Comparison of ENCODE assay signal across 14 mouse cellular contexts in genomic region chr7:143178831-143179230, GRCm38 (mm10).
A peak's percentile ranks its signal among the peaks of the same experiment; 100 is the strongest.
DNase-seq lines count a peak whose midpoint lies in the region; ATAC-seq lines count a peak whose summit lies in the region.
"Had no signal": no experiment of that assay in that cellular context is flagged by ENCODE, and none has a peak within 500 bp of the region (broad histone marks: within the 10 kb centered on the region; RNA-seq: fewer than 3 reads in every experiment).

No protein-coding gene starts in this region.

- H3K9me3 ChIP-seq in heart, embryonic 11.5 days (replicated peaks; ENCODE audit: control insufficient read depth, low read length), result no peaks in the 10 kb centered on the region
- no peaks in the 10 kb centered on the region for H3K9me3 ChIP-seq in midbrain, embryonic 14.5 days (ENCODE audit: control insufficient read depth, low read length)
- H3K9me3 ChIP-seq in midbrain, embryonic 13.5 days, result no peaks in the 10 kb centered on the region
- no peaks in the 10 kb centered on the region for H3K9me3 ChIP-seq in heart, embryonic 16.5 days (replicated peaks; ENCODE audit: control insufficient read depth, low read length)
- H3K9me3 ChIP-seq: embryonic facial prominence, embryonic 15.5 days; G1E; heart, embryonic 13.5 days had no signal

- DNase-seq in heart, adult 11 months, result peak; percentile 92
- peak; percentile 19 for DNase-seq in midbrain, embryonic 14.5 days
- peak; percentile 34 to 40 for DNase-seq in lung, postnatal 4 days
- no peak for DNase-seq in frontal cortex, adult 2 months (ENCODE audit: extremely low spot score in 1 of 2, low spot score in 1 of 2)
- DNase-seq in spleen, postnatal 36 days (ENCODE audit: low spot score in 2 of 2), result no peak
- DNase-seq: cerebellum, adult 9-10 months; left cerebral cortex, postnatal 4 days; thymus, adult 2 months had no signal

- H3K27ac ChIP-seq in heart, embryonic 11.5 days (ENCODE audit: low read depth, low read length), result no peak overlapping the region
- no peak overlapping the region for H3K27ac ChIP-seq in midbrain, embryonic 14.5 days (replicated peaks; ENCODE audit: low read depth, low read length)
- H3K27ac ChIP-seq in midbrain, embryonic 13.5 days, result no peak overlapping the region; the same call in 1 of the 2 replicates
- H3K27ac ChIP-seq in heart, embryonic 16.5 days (ENCODE audit: low read length), result 0 out of 2 replicates have a peak overlapping the region, but pooled peaks have one; percentile 12
- H3K27ac ChIP-seq: embryonic facial prominence, embryonic 15.5 days; heart, embryonic 13.5 days had no signal

- no peak for ATAC-seq in heart, embryonic 11.5 days (replicated peaks; ENCODE audit: insufficient number of reproducible peaks, low FRiP score, low TSS enrichment)
- ATAC-seq in midbrain, embryonic 14.5 days (ENCODE audit: low FRiP score, low TSS enrichment), result no peak
- ATAC-seq in midbrain, embryonic 13.5 days, result no peak
- no peak for ATAC-seq in heart, embryonic 16.5 days (replicated peaks; ENCODE audit: extremely low read depth, insufficient read depth, low FRiP score)

- H3K4me2 ChIP-seq in heart, embryonic 11.5 days, result no peak overlapping the region
- H3K4me2 ChIP-seq in midbrain, embryonic 14.5 days (ENCODE audit: low read length), result no peak overlapping the region
- no peak overlapping the region for H3K4me2 ChIP-seq in midbrain, embryonic 13.5 days (replicated peaks)
- no peak overlapping the region for H3K4me2 ChIP-seq in heart, embryonic 16.5 days (ENCODE audit: low read depth, low read length)
- H3K4me2 ChIP-seq: embryonic facial prominence, embryonic 15.5 days; heart, embryonic 13.5 days had no signal

- H3K4me3 ChIP-seq in heart, embryonic 11.5 days (ENCODE audit: low read depth, low read length), result no peak overlapping the region
- no peak overlapping the region for H3K4me3 ChIP-seq in midbrain, embryonic 14.5 days (replicated peaks; ENCODE audit: low read depth, low read length)
- H3K4me3 ChIP-seq in midbrain, embryonic 13.5 days (replicated peaks), result no peak overlapping the region
- H3K4me3 ChIP-seq in heart, embryonic 16.5 days (ENCODE audit: low read length), result no peak overlapping the region
- H3K4me3 ChIP-seq: embryonic facial prominence, embryonic 15.5 days; heart, embryonic 13.5 days had no signal

- WGBS in heart, embryonic 11.5 days (ENCODE audit: insufficient replicate concordance), result 67% methylated on average over 2 of the region's 2 CpGs
- 24% methylated on average over 2 of the region's 2 CpGs for WGBS in midbrain, embryonic 14.5 days
- WGBS in midbrain, embryonic 13.5 days, result 17% methylated on average over 2 of the region's 2 CpGs
- 64% methylated on average over 2 of the region's 2 CpGs for WGBS in heart, embryonic 16.5 days

- H3K27me3 ChIP-seq in heart, embryonic 11.5 days (ENCODE audit: control insufficient read depth, insufficient read depth, low read length), result no peaks in the 10 kb centered on the region
- no peaks in the 10 kb centered on the region for H3K27me3 ChIP-seq in midbrain, embryonic 14.5 days (ENCODE audit: control insufficient read depth, insufficient read depth, low read length)
- no peaks in the 10 kb centered on the region for H3K27me3 ChIP-seq in midbrain, embryonic 13.5 days
- no peaks in the 10 kb centered on the region for H3K27me3 ChIP-seq in heart, embryonic 16.5 days (ENCODE audit: control insufficient read depth, insufficient read depth, low read length)
- H3K27me3 ChIP-seq: embryonic facial prominence, embryonic 15.5 days; heart, embryonic 13.5 days had no signal

- H3K36me3 ChIP-seq in heart, embryonic 11.5 days (ENCODE audit: control insufficient read depth, insufficient read depth, low read length), result no peaks in the 10 kb centered on the region
- H3K36me3 ChIP-seq in midbrain, embryonic 14.5 days (ENCODE audit: control insufficient read depth, insufficient read depth, low read length), result no peaks in the 10 kb centered on the region
- H3K36me3 ChIP-seq in midbrain, embryonic 13.5 days, result no peaks in the 10 kb centered on the region
- H3K36me3 ChIP-seq in heart, embryonic 16.5 days (ENCODE audit: control insufficient read depth, insufficient read depth), result peaks cover 4% of the 10 kb centered on the region; the same call in 1 of the 2 replicates
- H3K36me3 ChIP-seq: embryonic facial prominence, embryonic 15.5 days; G1E had no signal

- no peak overlapping the region for H3K9ac ChIP-seq in heart, embryonic 11.5 days (ENCODE audit: low read depth, low read length)
- no peak overlapping the region for H3K9ac ChIP-seq in midbrain, embryonic 14.5 days (replicated peaks; ENCODE audit: low read length)
- no peak overlapping the region for H3K9ac ChIP-seq in midbrain, embryonic 13.5 days (replicated peaks)
- no peak overlapping the region for H3K9ac ChIP-seq in heart, embryonic 16.5 days (ENCODE audit: low read length)
- H3K9ac ChIP-seq: embryonic facial prominence, embryonic 15.5 days; heart, embryonic 13.5 days had no signal

- peaks cover 13% of the 10 kb centered on the region for H3K4me1 ChIP-seq in heart, embryonic 11.5 days (ENCODE audit: control insufficient read depth, insufficient read depth, low read length)
- H3K4me1 ChIP-seq in midbrain, embryonic 14.5 days (ENCODE audit: control insufficient read depth, insufficient read depth, low read length), result peaks cover 8% of the 10 kb centered on the region
- peaks cover 15% of the 10 kb centered on the region for H3K4me1 ChIP-seq in midbrain, embryonic 13.5 days (replicated peaks)
- peaks cover 29% of the 10 kb centered on the region for H3K4me1 ChIP-seq in heart, embryonic 16.5 days (ENCODE audit: control insufficient read depth, insufficient read depth, low read length)

Comparison
In these comparisons a context has a peak if more than half of its experiments do, and no peak if none do; other contexts are left out.
1. DNase-seq: peak in heart, adult 11 months (single experiment), midbrain, embryonic 14.5 days (single experiment) and lung, postnatal 4 days (2 of 2); none in frontal cortex, adult 2 months (0 of 2) and spleen, postnatal 36 days (0 of 2).